Mouse (Mus musculus): ENCODE data around the gene Tmem220. TPM values are rescaled to one million over a fixed set of nuclear protein-coding genes. Genes with fewer than 3 reads are reported as not detected.
A peak's percentile ranks its signal among the peaks of the same experiment; 100 is the strongest.

The Tmem220 gene
- total RNA-seq, 2 experiments from 2014 or later = not detected

DNA sequence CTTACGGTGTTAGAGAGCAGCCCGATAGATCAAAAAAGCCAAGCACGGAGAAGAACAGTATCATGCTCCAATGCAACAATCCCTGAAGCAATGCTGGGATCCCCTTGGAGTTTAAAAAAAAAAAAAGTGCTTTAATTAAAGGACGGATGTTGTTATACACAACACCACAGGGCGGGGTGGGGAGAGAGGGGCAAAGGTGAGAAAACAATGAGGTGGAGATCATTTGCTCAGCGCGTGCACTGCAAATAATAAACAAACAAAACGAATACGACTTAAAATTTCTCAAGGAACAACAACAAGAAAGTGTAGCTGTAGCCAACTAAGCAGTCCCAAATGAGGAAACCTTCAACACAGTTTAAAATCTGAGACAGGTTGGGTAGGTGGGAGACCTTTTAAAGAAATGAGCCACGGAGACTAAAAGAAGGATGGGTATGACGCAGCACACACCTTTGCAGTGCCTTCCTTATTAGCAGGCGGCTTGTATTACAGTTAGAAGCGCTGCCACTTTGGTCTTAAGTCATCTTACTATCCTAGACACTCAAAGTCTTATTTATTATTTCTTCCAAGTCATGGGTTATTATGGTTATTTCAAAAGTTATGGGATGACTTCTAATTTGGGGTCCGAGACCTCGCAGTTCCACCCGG, 26.8 kb downstream of the Tmem220 start:
- peak; percentile 54 for ATAC-seq (replicated peaks; ENCODE audit: low FRiP score, poor library complexity, severe bottlenecking)

DNA sequence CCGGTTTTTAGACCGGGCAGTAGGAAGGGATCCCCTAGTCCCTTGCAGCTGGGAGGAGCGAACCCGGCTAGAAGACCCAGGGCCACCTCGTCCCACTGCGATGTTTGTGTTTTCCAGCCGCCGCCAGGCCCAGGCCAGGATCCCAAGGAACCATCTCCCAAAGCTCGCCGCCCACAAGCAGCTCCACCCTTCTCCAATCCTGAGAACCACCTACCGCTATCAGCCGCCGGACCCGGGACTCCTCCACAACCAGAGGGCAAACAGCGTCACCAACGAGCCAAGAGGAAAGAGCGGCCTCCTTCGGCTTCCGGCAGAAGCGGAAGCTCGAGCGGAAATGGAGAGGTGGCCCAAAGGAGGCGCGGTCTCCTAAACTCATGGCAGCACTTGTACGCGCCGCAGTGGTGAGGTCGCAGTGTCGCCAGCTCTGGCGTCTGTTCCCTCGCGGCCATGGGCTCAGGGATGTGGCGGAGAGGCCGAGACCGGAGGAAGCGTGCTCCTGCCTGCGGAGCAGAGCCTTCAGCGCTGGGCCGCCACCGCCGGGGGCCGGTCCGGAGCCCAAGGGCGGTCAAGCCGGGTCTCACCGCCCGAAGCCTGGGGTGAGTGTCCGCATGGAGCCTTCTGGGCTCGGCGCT, 27.5 kb downstream of the Tmem220 start, which contains the start of the genes Adprm and Sco1:
Adprm (minus strand) TSS at position 274 of the 632 bp plus-strand sequence.
Sco1 (plus strand) TSS at position 350 of the 632 bp plus-strand sequence.
- peak; percentile 99 for ATAC-seq (replicated peaks; ENCODE audit: low FRiP score, poor library complexity, severe bottlenecking)

DNA sequence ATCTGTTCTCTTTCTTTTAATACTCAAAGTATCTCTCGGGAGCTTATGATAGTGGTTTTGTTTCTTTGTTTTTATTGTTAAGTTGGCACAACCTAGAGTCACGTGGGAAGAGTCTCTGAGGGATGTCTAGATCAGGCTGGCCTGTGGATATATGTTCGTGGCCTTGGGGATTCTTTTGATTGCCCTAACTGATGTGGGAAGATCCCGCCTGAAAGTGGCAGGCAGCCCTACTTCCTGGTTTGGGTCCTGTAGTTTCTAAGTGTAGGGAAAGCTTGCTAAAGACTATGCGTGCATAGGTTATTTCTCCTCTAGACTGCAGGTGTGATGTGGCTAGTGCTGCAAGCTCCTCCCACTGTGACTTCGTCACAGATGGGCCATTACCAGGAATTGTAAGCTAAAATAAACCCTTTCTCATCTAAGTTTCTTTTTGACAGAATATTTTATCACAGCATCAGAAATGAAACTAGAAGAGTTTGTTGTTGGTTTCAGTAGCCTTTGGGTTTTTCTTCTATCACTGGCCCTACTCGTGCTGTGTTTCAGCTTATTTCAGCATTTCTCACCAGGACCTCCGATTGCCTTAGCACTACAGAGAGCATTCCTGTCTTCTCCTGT, 29.9 kb downstream of the Tmem220 start:
- no peak for ATAC-seq (replicated peaks; ENCODE audit: low FRiP score, poor library complexity, severe bottlenecking)

DNA sequence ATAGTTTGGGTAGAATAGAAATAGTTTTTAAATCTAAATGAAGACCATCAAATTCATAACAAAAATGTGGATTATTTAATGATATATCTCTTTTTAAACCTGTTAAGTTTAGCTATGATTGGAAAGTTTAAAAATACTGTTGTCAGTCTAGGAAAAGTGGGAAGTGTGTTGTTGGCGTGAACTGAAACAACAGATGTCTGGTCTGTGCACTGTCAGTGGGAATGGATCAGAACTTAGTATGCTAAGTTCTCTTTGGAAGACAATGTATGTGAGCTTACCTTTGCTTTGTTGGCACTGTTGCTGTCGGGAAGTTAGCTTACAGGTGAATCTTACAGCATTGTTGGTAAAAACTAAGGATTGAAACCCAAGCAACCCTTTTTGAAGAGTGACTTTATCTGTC, 36.4 kb downstream of the Tmem220 start:
- no peak for ATAC-seq (replicated peaks; ENCODE audit: low FRiP score, poor library complexity, severe bottlenecking)

DNA sequence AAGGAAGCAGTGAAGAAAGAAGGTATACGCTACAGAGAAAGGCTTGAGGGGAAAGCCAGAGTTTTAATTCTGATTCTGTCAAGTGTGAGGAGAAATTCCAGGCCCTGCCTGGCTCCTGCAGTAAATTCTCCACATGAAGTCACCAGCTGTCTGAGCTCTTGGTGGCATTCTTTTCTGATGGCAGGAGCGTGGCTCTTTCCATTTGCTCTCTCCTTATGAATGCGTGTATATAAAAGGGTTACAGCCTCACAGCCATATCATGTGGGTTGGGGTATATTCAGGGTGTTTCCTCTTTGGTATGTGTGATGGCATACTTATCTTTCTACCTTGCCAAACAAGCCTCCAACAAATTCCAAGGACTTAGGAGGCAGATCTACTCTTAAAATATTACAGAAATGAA, 37.8 kb downstream of the Tmem220 start:
- ATAC-seq (replicated peaks; ENCODE audit: low FRiP score, poor library complexity, severe bottlenecking) = no peak

DNA sequence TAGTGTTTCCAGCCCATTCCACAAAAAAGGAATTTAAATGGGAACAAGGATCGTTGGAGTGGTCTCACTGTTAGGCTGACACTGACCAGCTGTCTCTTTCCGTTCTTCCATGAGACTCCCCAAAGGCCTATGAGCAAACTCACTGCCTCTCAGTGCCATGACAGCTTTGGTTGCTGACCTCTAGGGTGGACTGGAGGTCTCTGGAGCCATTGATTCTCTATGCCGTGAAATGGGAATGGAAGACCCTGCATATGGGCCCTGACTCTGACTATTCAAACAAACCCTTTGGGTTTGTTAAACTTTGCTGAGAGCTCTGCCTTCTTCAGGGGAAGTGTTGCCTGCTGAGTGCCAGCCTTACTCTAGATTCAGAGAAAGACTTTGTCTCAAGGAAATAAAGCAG, 42.8 kb downstream of the Tmem220 start:
- ATAC-seq (replicated peaks; ENCODE audit: low FRiP score, poor library complexity, severe bottlenecking) = no peak

DNA sequence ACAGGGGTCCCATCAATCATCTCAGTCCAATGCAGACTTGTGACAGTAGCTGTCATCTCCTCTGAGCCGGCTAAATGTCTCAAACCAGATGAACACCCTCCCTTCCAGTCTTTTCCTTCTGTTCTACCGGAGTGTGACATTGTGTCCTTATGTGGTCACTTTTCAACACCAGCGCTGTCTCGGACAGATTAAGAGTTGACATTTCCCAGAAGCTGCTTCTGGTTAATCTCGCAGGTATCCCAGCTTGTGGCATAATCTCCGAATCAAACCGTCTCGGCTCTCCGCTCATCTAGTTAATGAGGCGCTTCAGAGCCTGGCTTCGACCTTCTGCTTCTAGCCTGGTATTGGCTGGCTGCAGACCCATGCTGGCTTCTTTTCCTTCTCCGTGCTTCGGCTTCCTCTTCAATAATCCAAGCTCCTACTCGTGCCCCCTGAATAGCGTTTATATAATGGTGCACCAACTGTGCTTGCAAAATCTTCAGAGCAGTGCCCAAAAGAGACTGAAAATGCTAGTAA, 47.7 kb downstream of the Tmem220 start:
- ATAC-seq (replicated peaks; ENCODE audit: low FRiP score, poor library complexity, severe bottlenecking) = no peak

DNA sequence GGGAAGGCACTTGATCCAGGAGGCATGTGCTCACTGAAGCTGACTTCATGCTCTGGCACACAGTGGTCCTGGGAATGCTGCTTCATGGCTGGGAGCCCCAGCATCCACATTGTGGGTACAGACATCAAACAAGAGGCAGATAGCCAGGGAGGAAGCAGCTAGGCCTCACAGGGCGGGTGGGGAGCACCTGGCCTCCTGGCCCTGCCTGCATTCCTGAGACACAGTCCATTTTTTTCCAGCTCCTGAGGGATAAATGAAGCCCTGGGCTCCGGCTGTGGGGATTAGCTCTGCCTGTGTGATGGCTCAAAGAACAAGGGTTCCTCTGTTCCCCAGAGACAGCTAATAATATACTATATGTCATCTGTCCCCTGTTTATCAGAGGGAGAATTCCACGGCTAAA, 50.1 kb downstream of the Tmem220 start:
- ATAC-seq (replicated peaks; ENCODE audit: low FRiP score, poor library complexity, severe bottlenecking) = no peak

DNA sequence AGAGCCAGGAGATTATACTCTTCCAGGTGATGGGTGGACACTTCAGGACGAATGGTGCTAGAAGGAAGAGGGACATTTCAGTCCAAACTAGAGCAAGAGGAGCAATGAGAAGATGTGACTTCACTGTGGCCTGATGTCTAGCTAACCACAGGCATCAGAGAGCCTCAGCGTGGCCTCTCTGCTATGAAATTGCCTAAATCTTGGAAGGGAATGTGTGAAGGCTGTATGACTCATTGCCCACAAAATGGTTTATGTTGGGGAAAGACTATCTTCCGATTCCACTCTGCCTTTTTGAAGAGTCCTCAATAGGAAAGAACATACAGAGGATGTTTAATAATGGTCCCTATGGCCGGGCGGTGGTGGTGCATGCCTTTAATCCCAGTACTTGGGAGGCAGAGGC, 51.8 kb downstream of the Tmem220 start:
- ATAC-seq (replicated peaks; ENCODE audit: low FRiP score, poor library complexity, severe bottlenecking) = no peak

DNA sequence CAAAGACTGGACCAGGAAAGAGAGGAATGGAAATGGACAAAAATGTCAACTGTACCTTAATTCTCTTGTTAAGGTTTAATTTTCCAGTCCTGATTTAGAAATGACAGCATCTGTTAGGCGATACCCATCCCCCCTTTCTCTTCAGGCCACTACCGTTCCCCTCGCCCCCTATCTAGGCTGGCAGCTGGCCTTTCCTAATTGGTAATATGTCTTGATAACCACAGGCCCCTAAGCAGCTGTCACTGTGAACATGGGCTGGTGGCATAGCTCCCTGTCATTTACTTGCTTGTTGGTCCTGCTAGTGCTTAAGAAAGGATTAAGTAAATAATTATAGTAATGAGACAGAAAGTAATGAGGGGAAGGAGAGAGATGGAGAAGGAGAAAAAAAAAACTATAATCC, 52.5 kb downstream of the Tmem220 start:
- no peak for ATAC-seq (replicated peaks; ENCODE audit: low FRiP score, poor library complexity, severe bottlenecking)

DNA sequence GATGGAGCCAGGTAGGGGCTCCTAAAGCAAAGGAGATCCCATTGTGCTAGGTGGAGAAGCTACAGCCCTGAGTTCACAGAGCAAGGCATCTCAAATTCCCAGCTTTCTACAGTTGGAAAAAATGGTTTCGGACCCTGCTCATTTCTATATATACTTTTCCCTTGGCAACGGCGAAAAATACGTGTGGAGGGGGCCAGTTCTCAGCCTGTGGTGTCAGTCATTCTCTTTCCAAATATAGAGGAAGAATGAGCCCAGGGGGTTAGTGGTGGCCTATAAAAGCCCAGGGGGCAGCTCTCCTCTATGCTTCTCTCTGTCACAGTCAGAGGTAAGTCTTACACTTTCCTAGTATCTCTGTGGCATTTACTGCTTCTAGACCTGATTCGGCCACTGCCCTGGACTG, 53.0 kb downstream of the Tmem220 start, which contains the start of gene Myh3:
Myh3 (plus strand) TSS at position 301 of the 400 bp plus-strand sequence.
- ATAC-seq (replicated peaks; ENCODE audit: low FRiP score, poor library complexity, severe bottlenecking) = no peak

DNA sequence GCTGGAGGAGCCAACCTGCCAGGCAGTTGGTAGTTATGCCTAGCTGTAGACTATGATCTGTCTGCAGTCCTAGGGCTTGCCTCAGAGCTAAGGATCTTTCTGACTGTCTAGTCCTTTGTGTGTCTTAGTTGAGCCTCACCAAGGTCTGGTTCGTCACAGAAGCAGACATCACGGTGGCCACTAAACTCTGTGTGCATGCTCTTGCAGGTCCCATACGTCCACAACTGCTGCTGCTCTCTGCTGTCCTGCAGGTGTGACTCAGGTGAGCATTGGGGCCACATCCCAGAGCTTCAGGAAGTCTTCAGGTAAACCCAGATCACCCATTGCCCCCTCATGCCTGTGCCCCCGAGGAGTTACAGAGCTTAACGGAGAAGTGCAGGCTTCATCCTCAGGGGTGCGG, 53.9 kb downstream of the Tmem220 start:
- ATAC-seq (replicated peaks; ENCODE audit: low FRiP score, poor library complexity, severe bottlenecking) = no peak

DNA sequence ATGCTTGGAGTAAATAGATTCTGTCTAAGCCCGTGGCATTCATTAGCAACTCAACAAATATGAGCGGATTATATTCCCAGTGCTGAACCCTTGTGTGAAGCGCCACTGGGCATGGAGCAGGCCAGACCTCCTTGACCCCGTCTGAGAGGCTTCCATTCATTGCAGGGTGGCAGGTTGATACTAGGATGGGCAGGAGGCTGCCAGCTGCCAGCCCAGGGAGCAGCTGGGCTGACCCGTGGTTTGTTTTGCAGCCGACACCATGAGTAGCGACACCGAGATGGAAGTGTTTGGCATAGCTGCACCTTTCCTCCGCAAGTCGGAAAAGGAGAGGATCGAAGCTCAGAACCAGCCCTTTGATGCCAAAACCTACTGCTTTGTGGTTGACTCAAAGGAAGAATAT, 54.8 kb downstream of the Tmem220 start:
- ATAC-seq (replicated peaks; ENCODE audit: low FRiP score, poor library complexity, severe bottlenecking) = no peak

DNA sequence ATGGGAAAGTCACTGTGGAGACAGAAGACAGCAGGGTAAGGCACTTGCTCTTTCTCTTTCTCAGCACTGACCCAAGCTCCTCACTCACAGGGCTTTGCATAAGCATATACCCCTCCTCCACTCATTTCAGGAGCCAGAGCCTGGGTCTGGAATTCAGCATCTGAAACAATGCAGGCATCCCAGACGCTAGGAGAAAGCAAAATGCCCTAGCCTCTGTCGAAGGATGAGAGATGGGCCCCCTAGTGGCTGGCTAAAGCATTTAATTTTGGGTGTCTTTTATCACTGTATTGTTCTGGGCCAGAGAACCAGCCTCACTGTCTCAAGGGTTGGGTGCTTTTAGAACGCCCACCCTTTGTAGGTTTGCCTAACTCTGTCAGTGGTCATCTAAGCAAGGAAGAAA, 55.2 kb downstream of the Tmem220 start:
- peak; percentile 69; the same call in 1 of the 2 replicates for ATAC-seq (replicated peaks; ENCODE audit: low FRiP score, poor library complexity, severe bottlenecking)

DNA sequence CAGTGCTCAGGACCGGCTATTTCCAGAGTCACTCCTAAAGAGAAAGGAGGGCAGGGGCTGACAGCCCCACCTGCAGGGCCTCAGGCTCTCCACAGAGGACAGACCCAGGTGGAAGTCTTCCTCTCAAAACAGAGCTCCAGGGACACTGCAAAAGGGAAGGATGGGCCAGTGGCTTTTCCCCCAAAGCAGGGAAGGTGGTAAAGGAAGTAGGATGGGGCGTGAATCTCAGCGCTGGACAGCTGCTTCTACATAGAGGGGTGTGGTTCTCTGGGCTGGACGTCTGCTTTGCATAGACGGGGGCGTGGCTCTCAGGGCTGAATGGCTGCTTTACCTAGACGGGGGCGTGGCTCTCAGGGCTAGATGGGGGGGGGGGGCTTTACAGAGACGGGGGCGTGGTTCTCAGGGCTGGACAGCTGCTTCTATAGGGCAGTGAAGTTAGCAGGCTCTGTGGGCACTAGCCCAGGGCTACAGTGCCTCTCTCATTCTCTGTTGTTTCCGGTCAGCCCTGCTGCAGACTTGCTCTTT, 56.2 kb downstream of the Tmem220 start:
- ATAC-seq (replicated peaks; ENCODE audit: low FRiP score, poor library complexity, severe bottlenecking) = no peak

DNA sequence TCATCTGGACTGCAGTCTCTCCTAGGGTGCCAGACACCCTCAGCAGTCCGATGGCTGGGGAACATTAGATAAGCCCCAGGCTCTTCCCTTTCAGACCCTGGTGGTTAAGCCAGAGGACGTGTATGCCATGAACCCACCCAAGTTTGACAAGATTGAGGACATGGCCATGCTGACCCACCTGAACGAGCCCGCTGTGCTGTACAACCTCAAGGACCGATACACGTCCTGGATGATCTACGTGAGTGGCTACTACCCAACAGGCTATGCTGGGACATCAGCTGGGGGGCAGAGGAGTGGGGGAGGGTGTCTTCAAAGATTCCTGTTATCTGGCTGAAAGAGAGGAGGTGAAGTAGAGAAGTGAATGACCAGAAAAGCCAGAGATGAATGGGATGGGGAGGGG, 57.2 kb downstream of the Tmem220 start:
- ATAC-seq (replicated peaks; ENCODE audit: low FRiP score, poor library complexity, severe bottlenecking) = no peak

DNA sequence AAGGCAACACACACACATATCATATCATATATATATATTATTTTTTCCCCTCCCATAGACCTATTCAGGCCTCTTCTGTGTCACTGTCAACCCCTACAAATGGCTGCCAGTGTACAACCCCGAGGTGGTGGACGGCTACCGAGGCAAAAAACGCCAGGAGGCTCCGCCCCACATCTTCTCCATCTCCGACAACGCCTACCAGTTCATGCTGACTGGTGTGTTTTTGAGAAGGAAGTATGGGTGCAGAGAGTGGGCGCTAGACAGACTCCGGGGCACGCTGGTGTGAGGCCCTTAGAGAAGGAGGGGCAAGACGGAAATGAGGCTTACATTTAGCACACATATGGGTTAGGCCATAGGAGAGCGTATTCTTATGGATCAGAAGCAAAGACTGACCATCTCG, 57.8 kb downstream of the Tmem220 start:
- ATAC-seq (replicated peaks; ENCODE audit: low FRiP score, poor library complexity, severe bottlenecking) = no peak

DNA sequence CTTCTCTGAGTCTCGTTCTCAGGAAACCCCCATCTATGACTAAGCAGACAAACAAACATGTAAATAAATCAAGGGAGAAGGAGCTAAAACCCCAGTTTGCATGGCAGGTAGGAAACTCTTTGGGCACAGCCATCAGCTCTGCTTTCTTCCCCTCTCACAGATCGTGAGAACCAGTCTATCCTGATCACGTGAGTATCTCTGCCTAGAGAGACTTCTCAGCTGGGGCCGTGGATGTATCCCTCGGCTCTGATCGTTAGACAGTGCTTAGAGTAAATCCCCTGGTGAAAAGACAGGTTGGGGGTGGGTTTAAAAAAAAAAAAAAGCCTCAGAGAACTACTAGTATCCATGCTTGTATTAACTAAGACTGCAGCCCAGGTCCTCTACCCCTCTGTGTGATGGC, 58.3 kb downstream of the Tmem220 start:
- ATAC-seq (replicated peaks; ENCODE audit: low FRiP score, poor library complexity, severe bottlenecking) = no peak

DNA sequence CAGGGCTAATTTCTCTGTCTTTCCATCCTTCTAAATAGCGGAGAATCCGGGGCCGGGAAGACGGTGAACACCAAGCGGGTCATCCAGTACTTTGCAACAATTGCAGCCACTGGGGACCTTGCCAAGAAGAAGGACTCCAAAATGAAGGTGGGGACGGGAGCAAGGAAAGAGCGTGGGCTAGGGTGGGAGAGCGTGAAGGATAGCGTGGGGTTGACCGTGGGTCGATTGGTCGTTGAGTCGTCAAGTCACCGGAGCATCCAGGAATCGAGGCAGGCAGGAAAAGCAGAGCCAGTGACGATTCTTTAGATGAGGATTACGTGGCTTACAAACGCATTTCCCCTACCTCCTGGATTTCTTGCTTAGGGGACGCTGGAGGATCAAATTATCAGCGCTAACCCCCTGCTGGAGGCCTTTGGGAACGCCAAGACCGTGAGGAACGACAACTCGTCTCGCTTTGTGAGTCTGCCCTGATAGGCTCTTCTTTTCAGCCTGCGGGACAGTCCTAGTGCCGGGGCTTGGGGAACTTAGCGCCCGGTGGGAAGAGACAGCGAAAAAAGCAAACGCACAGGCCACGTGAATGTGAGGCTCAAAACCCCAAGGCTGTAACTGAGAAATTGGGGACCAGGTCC, 58.9 kb downstream of the Tmem220 start:
- ATAC-seq (replicated peaks; ENCODE audit: low FRiP score, poor library complexity, severe bottlenecking) = no peak
